Mouse (Mus musculus): ENCODE data around the gene Gm40193. TPM values are rescaled to one million over a fixed set of nuclear protein-coding genes. Genes with fewer than 3 reads are reported as not detected.
"Not testable (repeated sequence)": the region's sequence is repeated elsewhere in the genome, so short reads cannot be mapped to it uniquely, and the experiment has no call there.

The Gm40193 gene
- polyA plus RNA-seq, 1 experiment from 2014 or later = not detected

DNA sequence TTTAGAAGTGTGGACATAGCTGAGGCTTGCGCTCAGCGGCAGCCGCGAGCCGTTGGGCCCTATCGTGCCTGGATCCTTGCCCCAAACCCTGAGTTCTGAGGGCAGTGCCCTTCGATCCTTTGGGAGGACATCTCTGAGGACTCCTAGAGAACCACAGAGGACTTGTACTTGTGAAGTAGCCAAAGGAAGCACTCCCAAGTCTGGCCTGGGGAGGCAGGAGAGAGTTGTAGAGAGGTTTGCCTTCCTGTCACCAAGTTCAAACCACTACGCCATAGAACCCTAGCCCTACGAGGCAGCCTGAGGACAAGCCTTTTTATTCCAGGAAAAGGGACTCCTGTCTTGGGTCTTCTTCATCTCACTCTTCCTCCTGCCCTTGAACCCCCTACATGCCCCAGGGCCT lies 24.8 kb upstream of the Gm40193 start:
- H3K36me3 ChIP-seq (ENCODE audit: control insufficient read depth, insufficient read depth, low read length) = no peaks in the 10 kb centered on the region
- H3K9me3 ChIP-seq (replicated peaks; ENCODE audit: control insufficient read depth, low read length, poor library complexity, severe bottlenecking) = no peaks in the 10 kb centered on the region
- H3K4me3 ChIP-seq (ENCODE audit: low read depth, low read length) = no peak overlapping the region
- no peak overlapping the region for H3K4me2 ChIP-seq (ENCODE audit: low read length)
- H3K4me1 ChIP-seq (ENCODE audit: control insufficient read depth, insufficient read depth, low read length) = peaks cover 5% of the 10 kb centered on the region
- 86% methylated on average over 9 of the region's 9 CpGs for WGBS
- H3K27ac ChIP-seq (ENCODE audit: low read length) = no peak overlapping the region
- no peak overlapping the region for H3K9ac ChIP-seq (ENCODE audit: low read depth, low read length)
- H3K27me3 ChIP-seq (ENCODE audit: control insufficient read depth, insufficient read depth, low read depth, low read length) = no peaks in the 10 kb centered on the region
- no peak for ATAC-seq

DNA sequence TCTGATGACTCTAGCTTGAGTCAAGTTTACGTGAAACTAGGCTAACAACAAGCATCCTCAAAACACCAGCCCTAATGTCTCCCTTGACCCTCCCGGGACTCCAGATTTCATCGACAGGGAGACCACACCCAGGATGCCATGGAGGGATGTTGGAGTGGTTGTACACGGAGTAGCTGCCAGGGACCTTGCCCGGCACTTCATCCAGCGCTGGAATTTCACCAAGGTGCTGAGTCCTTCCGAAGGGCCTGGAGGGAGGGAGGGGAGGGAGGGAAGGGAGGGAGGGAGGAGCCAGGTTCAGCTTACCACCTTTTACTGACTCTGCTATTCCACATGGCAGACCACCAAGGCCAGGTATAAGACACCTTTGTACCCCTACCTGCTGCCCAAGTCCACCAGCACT lies 21.2 kb upstream of the Gm40193 start:
- no peak for ATAC-seq
- WGBS = 33% methylated on average over 7 of the region's 7 CpGs
- H3K4me2 ChIP-seq (ENCODE audit: low read length) = no peak overlapping the region
- no peak overlapping the region for H3K9ac ChIP-seq (ENCODE audit: low read depth, low read length)
- H3K4me1 ChIP-seq (ENCODE audit: control insufficient read depth, insufficient read depth, low read length) = no peaks in the 10 kb centered on the region
- H3K27ac ChIP-seq (ENCODE audit: low read length) = no peak overlapping the region
- no peaks in the 10 kb centered on the region for H3K36me3 ChIP-seq (ENCODE audit: control insufficient read depth, insufficient read depth, low read length)
- no peaks in the 10 kb centered on the region for H3K9me3 ChIP-seq (replicated peaks; ENCODE audit: control insufficient read depth, low read length, poor library complexity, severe bottlenecking)
- no peak overlapping the region for H3K4me3 ChIP-seq (ENCODE audit: low read depth, low read length)
- no peaks in the 10 kb centered on the region for H3K27me3 ChIP-seq (ENCODE audit: control insufficient read depth, insufficient read depth, low read depth, low read length)

DNA sequence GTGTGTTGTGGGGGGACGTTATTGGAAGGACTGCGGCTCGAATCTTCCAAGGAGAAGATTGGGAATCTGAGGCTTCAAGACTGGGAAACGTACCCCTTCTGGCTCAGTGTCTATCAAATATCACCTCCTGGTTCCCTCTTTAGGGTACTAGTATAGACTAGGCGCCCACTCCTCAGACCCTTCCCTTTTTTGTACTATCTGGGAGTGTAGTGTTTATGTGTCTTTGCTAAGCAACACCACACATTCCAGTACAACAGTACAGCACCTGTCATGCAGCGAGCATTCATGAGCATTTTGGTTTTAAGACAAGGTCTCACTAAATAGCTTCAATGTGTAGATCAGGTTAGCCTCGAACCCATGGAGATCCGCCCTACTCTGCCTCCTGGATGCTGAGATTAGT lies 18.8 kb upstream of the Gm40193 start:
- H3K36me3 ChIP-seq (ENCODE audit: control insufficient read depth, insufficient read depth, low read length) = no peaks in the 10 kb centered on the region
- no peak overlapping the region for H3K9ac ChIP-seq (ENCODE audit: low read depth, low read length)
- H3K4me2 ChIP-seq (ENCODE audit: low read length) = no peak overlapping the region
- no peak overlapping the region for H3K27ac ChIP-seq (ENCODE audit: low read length)
- no peaks in the 10 kb centered on the region for H3K9me3 ChIP-seq (replicated peaks; ENCODE audit: control insufficient read depth, low read length, poor library complexity, severe bottlenecking)
- H3K4me3 ChIP-seq (ENCODE audit: low read depth, low read length) = no peak overlapping the region
- H3K4me1 ChIP-seq (ENCODE audit: control insufficient read depth, insufficient read depth, low read length) = no peaks in the 10 kb centered on the region
- ATAC-seq = no peak
- WGBS = 85% methylated on average over 8 of the region's 8 CpGs
- H3K27me3 ChIP-seq (ENCODE audit: control insufficient read depth, insufficient read depth, low read depth, low read length) = no peaks in the 10 kb centered on the region

DNA sequence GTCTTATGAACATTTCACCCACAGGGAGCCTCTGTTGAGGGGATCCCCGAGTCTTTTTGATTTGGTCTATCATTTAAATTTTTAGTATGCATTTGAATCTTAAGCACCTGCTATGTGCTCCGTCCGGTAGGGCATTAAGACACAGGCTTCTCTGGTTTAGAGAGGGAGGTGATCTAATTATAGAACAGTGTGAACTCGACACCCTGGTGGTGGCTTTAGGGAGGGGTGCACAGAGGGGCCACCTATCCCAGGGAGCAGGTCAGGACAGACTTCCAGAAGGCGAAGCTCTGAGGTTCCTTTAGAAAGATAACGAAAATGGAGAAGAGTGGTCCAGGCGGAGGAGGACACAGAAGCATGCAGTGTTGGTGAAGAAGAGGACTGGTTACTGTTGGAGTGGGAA lies 11.8 kb upstream of the Gm40193 start:
- ATAC-seq = no peak
- Histone ChIP-seq H3K4me2 (ENCODE audit: low read length) (no peak overlapping the region), H3K9ac (ENCODE audit: low read depth, low read length) (no peak overlapping the region), H3K9me3 (replicated peaks; ENCODE audit: control insufficient read depth, low read length, poor library complexity, severe bottlenecking) (no peaks in the 10 kb centered on the region), H3K4me1 (ENCODE audit: control insufficient read depth, insufficient read depth, low read length) (peaks cover 4% of the 10 kb centered on the region; the same call in 1 of the 2 replicates), H3K36me3 (ENCODE audit: control insufficient read depth, insufficient read depth, low read length) (no peaks in the 10 kb centered on the region), H3K4me3 (ENCODE audit: low read depth, low read length) (no peak overlapping the region), H3K27ac (ENCODE audit: low read length) (no peak overlapping the region), H3K27me3 (ENCODE audit: control insufficient read depth, insufficient read depth, low read depth, low read length) (no peaks in the 10 kb centered on the region; the same call in 1 of the 2 replicates)
- WGBS = 77% methylated on average over 7 of the region's 7 CpGs

DNA sequence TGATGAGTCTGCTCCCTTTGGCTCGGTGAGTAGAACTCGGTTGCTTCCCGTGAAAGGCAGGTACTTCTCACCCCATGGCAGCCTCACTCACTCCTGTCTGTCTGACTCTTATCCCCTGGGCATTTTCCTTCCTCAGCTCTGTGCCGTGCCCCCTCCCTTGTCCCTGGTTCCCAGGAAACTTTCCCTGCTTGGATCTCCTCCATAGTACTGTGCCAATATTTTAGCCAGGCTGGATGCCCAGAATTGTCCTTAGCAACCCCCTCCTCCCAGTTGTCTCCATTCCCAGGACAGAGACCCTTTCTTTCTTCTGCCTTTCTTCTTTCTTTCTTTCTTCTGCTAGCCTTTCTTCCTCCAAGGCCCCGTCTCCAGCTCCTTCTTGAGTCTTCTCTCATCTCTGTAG lies 8.7 kb upstream of the Gm40193 start:
- Histone ChIP-seq H3K4me3 (ENCODE audit: low read depth, low read length) (no peak overlapping the region), H3K36me3 (ENCODE audit: control insufficient read depth, insufficient read depth, low read length) (no peaks in the 10 kb centered on the region), H3K9me3 (replicated peaks; ENCODE audit: control insufficient read depth, low read length, poor library complexity, severe bottlenecking) (no peaks in the 10 kb centered on the region), H3K4me1 (ENCODE audit: control insufficient read depth, insufficient read depth, low read length) (peaks cover 5% of the 10 kb centered on the region; the same call in 1 of the 2 replicates), H3K27ac (ENCODE audit: low read length) (no peak overlapping the region), H3K9ac (ENCODE audit: low read depth, low read length) (no peak overlapping the region), H3K27me3 (ENCODE audit: control insufficient read depth, insufficient read depth, low read depth, low read length) (no peaks in the 10 kb centered on the region; the same call in 1 of the 2 replicates), H3K4me2 (ENCODE audit: low read length) (peak overlapping the region; percentile 76)
- 66% methylated on average over 5 of the region's 5 CpGs for WGBS
- no peak for ATAC-seq

DNA sequence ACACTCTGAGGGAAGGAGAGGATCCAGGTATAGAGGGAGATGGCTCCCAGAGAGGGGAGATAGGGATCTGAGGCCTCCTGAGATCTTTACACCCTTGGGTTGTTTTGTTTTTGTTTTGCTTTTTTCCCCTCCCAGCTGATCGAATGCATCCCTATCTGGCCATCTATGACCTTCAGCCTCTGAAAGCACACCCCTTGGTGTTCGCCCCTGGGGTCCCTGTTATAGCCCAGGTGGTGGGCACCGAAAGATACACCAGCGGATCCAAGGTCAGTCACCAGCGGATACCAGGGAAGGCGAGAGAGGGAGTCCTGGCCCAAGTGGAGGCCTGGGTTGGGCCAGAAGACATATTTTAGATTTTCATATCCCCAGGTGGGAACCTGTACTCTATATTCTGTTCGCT lies 8.2 kb upstream of the Gm40193 start:
- WGBS = 88% methylated on average over 7 of the region's 7 CpGs
- Histone ChIP-seq H3K9me3 (replicated peaks; ENCODE audit: control insufficient read depth, low read length, poor library complexity, severe bottlenecking) (no peaks in the 10 kb centered on the region), H3K27ac (ENCODE audit: low read length) (no peak overlapping the region), H3K4me3 (ENCODE audit: low read depth, low read length) (peak overlapping the region; percentile 60), H3K4me1 (ENCODE audit: control insufficient read depth, insufficient read depth, low read length) (peaks cover 5% of the 10 kb centered on the region; the same call in 1 of the 2 replicates), H3K36me3 (ENCODE audit: control insufficient read depth, insufficient read depth, low read length) (no peaks in the 10 kb centered on the region), H3K9ac (ENCODE audit: low read depth, low read length) (peak overlapping the region; percentile 75; the same call in 1 of the 2 replicates), H3K4me2 (ENCODE audit: low read length) (peak overlapping the region; percentile 76), H3K27me3 (ENCODE audit: control insufficient read depth, insufficient read depth, low read depth, low read length) (no peaks in the 10 kb centered on the region; the same call in 1 of the 2 replicates)
- ATAC-seq = no peak

DNA sequence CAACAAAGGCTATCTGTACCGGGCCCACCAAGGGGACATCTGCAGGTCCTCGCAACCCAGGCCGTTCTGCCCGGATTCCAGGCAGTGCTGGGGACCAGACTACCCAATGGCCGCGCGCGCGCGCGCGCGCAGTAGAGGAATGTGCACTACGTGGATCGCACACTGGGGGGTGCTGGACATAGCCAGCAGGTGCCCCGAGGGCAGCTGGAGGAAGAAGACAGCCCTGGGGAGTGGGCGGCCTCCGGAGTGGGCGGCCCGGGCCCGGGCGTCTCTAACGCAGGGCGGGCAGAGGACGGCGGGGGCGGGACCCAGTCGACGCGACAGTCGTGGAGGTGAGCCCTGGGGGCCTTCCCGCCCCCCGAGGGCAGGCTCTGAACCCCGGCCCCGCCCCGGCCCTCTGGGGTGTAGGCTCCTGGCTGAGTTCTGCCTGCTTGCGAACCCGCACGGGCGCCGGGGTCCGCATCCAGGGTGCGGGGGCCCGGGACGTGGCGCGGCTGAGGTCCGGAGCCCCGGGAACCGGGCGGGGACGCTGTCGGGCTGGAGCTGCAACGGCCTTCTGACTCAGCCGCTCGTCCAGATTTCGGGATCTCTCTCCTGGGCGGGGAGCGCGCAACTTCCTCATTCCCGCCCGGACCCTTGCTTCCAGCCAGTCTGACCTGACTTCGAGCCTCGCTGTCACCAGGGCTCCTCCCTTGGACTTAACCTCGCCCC lies 7.3 kb upstream of the Gm40193 start, which contains the start of gene Pld2:
Pld2 (plus strand) TSS at position 188 of the 711 bp plus-strand sequence.
- under 1% methylated on average over 57 of the region's 65 CpGs for WGBS
- H3K4me1 ChIP-seq (ENCODE audit: control insufficient read depth, insufficient read depth, low read length) = peaks cover 5% of the 10 kb centered on the region; the same call in 1 of the 2 replicates
- ATAC-seq = peak; percentile 89
- peak within 1 kb of the TSS; percentile 75 for H3K9ac ChIP-seq (ENCODE audit: low read depth, low read length)
- peak within 1 kb of the TSS; percentile 19; the same call in 1 of the 2 replicates for H3K27ac ChIP-seq (ENCODE audit: low read length)
- no peaks in the 10 kb centered on the region for H3K9me3 ChIP-seq (replicated peaks; ENCODE audit: control insufficient read depth, low read length, poor library complexity, severe bottlenecking)
- peak within 1 kb of the TSS; percentile 76 for H3K4me2 ChIP-seq (ENCODE audit: low read length)
- no peaks in the 10 kb centered on the region; the same call in 1 of the 2 replicates for H3K27me3 ChIP-seq (ENCODE audit: control insufficient read depth, insufficient read depth, low read depth, low read length)
- H3K4me3 ChIP-seq (ENCODE audit: low read depth, low read length) = peak within 1 kb of the TSS; percentile 60
- no peaks in the 10 kb centered on the region for H3K36me3 ChIP-seq (ENCODE audit: control insufficient read depth, insufficient read depth, low read length)

DNA sequence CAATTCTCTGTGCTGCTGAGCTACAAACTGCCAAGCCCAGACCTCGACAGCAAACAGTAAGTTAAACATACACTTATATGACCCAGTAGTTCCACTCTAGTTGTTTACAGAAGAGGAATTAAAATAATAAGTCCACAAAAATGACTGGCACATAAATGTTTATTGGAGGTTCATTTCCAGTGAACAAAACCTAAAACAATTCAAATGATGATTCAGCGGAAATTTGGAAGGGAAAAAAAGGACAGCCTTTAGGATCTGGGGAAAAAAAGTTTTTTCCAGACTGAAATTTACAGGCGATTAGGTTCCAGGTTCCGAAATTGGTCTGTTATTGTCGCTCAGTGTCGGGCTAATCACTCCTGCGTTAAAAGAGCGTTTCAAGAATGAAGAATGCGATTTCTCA lies 6.7 kb upstream of the Gm40193 start:
- H3K27ac ChIP-seq (ENCODE audit: low read length) = no peak overlapping the region
- peak overlapping the region; percentile 76 for H3K4me2 ChIP-seq (ENCODE audit: low read length)
- WGBS = 17% methylated on average over 9 of the region's 9 CpGs

DNA sequence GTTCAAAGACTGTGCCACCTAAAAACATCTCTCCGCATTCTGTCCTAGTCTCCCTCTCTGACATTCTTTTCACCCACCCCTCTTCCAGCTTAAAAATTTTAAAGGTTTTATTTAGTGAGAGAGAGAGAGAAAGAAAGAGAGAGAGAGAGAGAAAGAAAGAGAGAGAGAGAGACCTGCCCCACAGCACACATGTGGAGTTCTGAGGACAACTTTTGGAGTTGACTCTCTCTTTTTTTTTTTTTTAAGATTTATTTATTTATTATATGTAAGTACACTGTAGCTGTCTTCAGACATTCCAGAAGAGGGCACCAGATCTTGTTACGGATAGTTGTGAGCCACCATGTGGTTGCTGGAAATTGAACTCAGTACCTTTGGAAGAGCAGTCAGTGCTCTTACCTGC lies 1.7 kb downstream of the Gm40193 start:
- H3K4me2 ChIP-seq (ENCODE audit: low read length); H3K9me3 ChIP-seq (replicated peaks; ENCODE audit: control insufficient read depth, low read length, poor library complexity, severe bottlenecking); ATAC-seq; H3K9ac ChIP-seq (ENCODE audit: low read depth, low read length); H3K4me1 ChIP-seq (ENCODE audit: control insufficient read depth, insufficient read depth, low read length); H3K4me3 ChIP-seq (ENCODE audit: low read depth, low read length); H3K27ac ChIP-seq (ENCODE audit: low read length); H3K27me3 ChIP-seq (ENCODE audit: control insufficient read depth, insufficient read depth, low read depth, low read length): not testable (repeated sequence)
- peaks cover 14% of the 10 kb centered on the region for H3K36me3 ChIP-seq (ENCODE audit: control insufficient read depth, insufficient read depth, low read length)
- 82% methylated on average over 2 of the region's 2 CpGs for WGBS

More for the DNA sequence above, 6.7 kb upstream of the Gm40193 start:
- no peaks in the 10 kb centered on the region; the same call in 1 of the 2 replicates for H3K27me3 ChIP-seq (ENCODE audit: control insufficient read depth, insufficient read depth, low read depth, low read length)
- H3K9me3 ChIP-seq (replicated peaks; ENCODE audit: control insufficient read depth, low read length, poor library complexity, severe bottlenecking) = no peaks in the 10 kb centered on the region
- ATAC-seq = no peak
- peaks cover 5% of the 10 kb centered on the region; the same call in 1 of the 2 replicates for H3K4me1 ChIP-seq (ENCODE audit: control insufficient read depth, insufficient read depth, low read length)
- peak overlapping the region; percentile 75 for H3K9ac ChIP-seq (ENCODE audit: low read depth, low read length)
- H3K4me3 ChIP-seq (ENCODE audit: low read depth, low read length) = peak overlapping the region; percentile 60
- H3K36me3 ChIP-seq (ENCODE audit: control insufficient read depth, insufficient read depth, low read length) = no peaks in the 10 kb centered on the region
